48 mouse cellular contexts compared by ENCODE assay signal in genomic region chr6:142329201-142329600, GRCm38 (mm10). TPM values are rescaled to one million over a fixed set of nuclear protein-coding genes. Genes with fewer than 3 reads are reported as not detected.
"Had no signal": no experiment of that assay in that cellular context is flagged by ENCODE, and none has a peak within 500 bp of the region (broad histone marks: within the 10 kb centered on the region; RNA-seq: fewer than 3 reads in every experiment).

No protein-coding gene starts in this region.

- H3K4me3 ChIP-seq: heart, embryonic 10.5 days; heart, embryonic 12.5 days; heart, embryonic 13.5 days; heart, embryonic 15.5 days; hindbrain, embryonic 10.5 days; hindbrain, embryonic 12.5 days; hindbrain, embryonic 13.5 days; hindbrain, embryonic 15.5 days; intestine, embryonic 15.5 days; kidney, embryonic 15.5 days; layer of hippocampus, adult 2 months; left cerebral cortex, adult 2 months had no signal

- H3K27ac ChIP-seq: heart, embryonic 10.5 days; heart, embryonic 13.5 days; heart, embryonic 15.5 days; hindbrain, embryonic 10.5 days; hindbrain, embryonic 12.5 days; hindbrain, embryonic 13.5 days; hindbrain, embryonic 14.5 days; hindbrain, embryonic 15.5 days; hindbrain, postnatal 0 days; intestine, embryonic 15.5 days; kidney, embryonic 15.5 days; kidney, postnatal 0 days; layer of hippocampus, adult 2 months; left cerebral cortex, adult 2 months had no signal

- H3K9me3 ChIP-seq: heart, embryonic 10.5 days; heart, embryonic 12.5 days; heart, embryonic 15.5 days; hindbrain, embryonic 10.5 days; hindbrain, embryonic 12.5 days; hindbrain, embryonic 13.5 days; hindbrain, embryonic 15.5 days; intestine, embryonic 15.5 days; kidney, embryonic 15.5 days had no signal

- H3K27me3 ChIP-seq: heart, embryonic 12.5 days; heart, embryonic 13.5 days; heart, embryonic 15.5 days; hindbrain, embryonic 12.5 days; hindbrain, embryonic 13.5 days; hindbrain, embryonic 15.5 days; intestine, embryonic 15.5 days; kidney, embryonic 15.5 days had no signal

- H3K36me3 ChIP-seq: heart, embryonic 10.5 days; heart, embryonic 12.5 days; heart, embryonic 13.5 days; heart, embryonic 15.5 days; hindbrain, embryonic 10.5 days; hindbrain, embryonic 12.5 days; hindbrain, embryonic 13.5 days; hindbrain, embryonic 15.5 days; intestine, embryonic 15.5 days; kidney, embryonic 15.5 days had no signal

- H3K9ac ChIP-seq: heart, embryonic 12.5 days; heart, embryonic 13.5 days; heart, embryonic 15.5 days; hindbrain, embryonic 12.5 days; hindbrain, embryonic 13.5 days; hindbrain, embryonic 14.5 days; hindbrain, embryonic 15.5 days; intestine, embryonic 15.5 days; kidney, embryonic 15.5 days had no signal

- H3K4me1 ChIP-seq: heart, embryonic 10.5 days; heart, embryonic 12.5 days; heart, embryonic 13.5 days; heart, embryonic 15.5 days; hindbrain, embryonic 10.5 days; hindbrain, embryonic 12.5 days; hindbrain, embryonic 13.5 days; hindbrain, embryonic 15.5 days; intestine, embryonic 15.5 days; kidney, embryonic 15.5 days had no signal

- DNase-seq: heart, postnatal 10 days; heart, postnatal 14 days; heart, postnatal 36 days; heart, postnatal 4 days; kidney, adult 11 months; kidney, adult 18-20 months; kidney, adult 2 months; kidney, adult 8-10 months; kidney, adult 9 months; kidney, postnatal 10 days; kidney, postnatal 14 days; kidney, postnatal 25 days; kidney, postnatal 36 days; kidney, postnatal 4 days; layer of hippocampus, adult 9-11 months; layer of hippocampus, postnatal 36 days had no signal

RNA-seq across cellular contexts. Expression of gene Slco1a5, which starts 6.4 kb away (rescaled TPM):
- total RNA-seq: heart, postnatal 10 days; heart, postnatal 14 days; heart, postnatal 25 days; heart, postnatal 36 days; heart, postnatal 4 days; hematopoietic stem cell, adult 5-6 weeks; layer of hippocampus, adult 18-20 months; layer of hippocampus, adult 2 months; layer of hippocampus, postnatal 25 days; layer of hippocampus, postnatal 36 days; left cerebral cortex, adult 18-20 months; left cerebral cortex, adult 2 months had no signal
- polyA plus RNA-seq: heart, embryonic 11.5 days; heart, embryonic 12.5 days; heart, embryonic 13.5 days; heart, embryonic 14.5 days; heart, embryonic 15.5 days; heart, postnatal 0 days; inflammation-experienced regulatory T-cells, adult 6 months; intestine, embryonic 14.5 days; intestine, embryonic 15.5 days; intestine, postnatal 0 days; kidney, adult 2 months; kidney, embryonic 16.5 days; large intestine, adult 2 months had no signal

RNA-seq across cellular contexts. Expression of gene Iapp, which starts 31.0 kb away (rescaled TPM):
- total RNA-seq: heart, postnatal 10 days; heart, postnatal 14 days; heart, postnatal 25 days; heart, postnatal 36 days; heart, postnatal 4 days; hematopoietic stem cell, adult 5-6 weeks; hindbrain, postnatal 0 days; layer of hippocampus, adult 18-20 months; layer of hippocampus, adult 2 months; layer of hippocampus, adult 8-10 months; layer of hippocampus, postnatal 10 days; layer of hippocampus, postnatal 14 days; layer of hippocampus, postnatal 25 days; layer of hippocampus, postnatal 36 days; left cerebral cortex, adult 18-20 months; left cerebral cortex, adult 2 months had no signal
- polyA plus RNA-seq: heart, embryonic 11.5 days; heart, embryonic 12.5 days; heart, embryonic 13.5 days; heart, embryonic 14.5 days; heart, embryonic 15.5 days; heart, postnatal 0 days; hindbrain, embryonic 14.5 days; hindbrain, embryonic 15.5 days; inflammation-experienced regulatory T-cells, adult 6 months; kidney, adult 2 months; kidney, embryonic 14.5 days; kidney, embryonic 15.5 days; kidney, embryonic 16.5 days had no signal
